Mouse (Mus musculus) embryonic stem cell, embryonic (primary cell): Measurements from ENCODE around the gene Npdc1.

ENCODE experiments used
- CTCF ChIA-PET, 4 experiments: fragments of 300-600 bp in 2 of 4; fragments of 350-600 bp in 2 of 4; sonication (Branson Sonifier 250); formaldehyde crosslinking; loops; one replicate each; lab custom pipeline; 2022; ENCODE audit warnings: inconsistent platforms in 2 of 4; lab: Charles Lee
- POLR2A ChIA-PET, 4 experiments: fragments of 300-600 bp in 2 of 4; fragments of 350-600 bp in 2 of 4; sonication (Branson Sonifier 250); formaldehyde crosslinking; loops; one replicate each; lab custom pipeline; 2022; ENCODE audit warnings: antibody characterized with exemption in 4 of 4, inconsistent platforms in 1 of 4; lab: Charles Lee

Npdc1 gene

GRCm38 (mm10) chr2:25399051-25399450, at the start of gene Npdc1:
Gene Npdc1 (plus strand): TSS chr2:25399351.
- POLR2A ChIA-PET = interaction anchor here in 1 of 4 experiments (2.6 kb wide), 1 partner anchor 27 kb away, joined by 10 read pairs; the partner anchor contains the start of gene Sapcd2
- CTCF ChIA-PET = interaction anchor here in 3 of 4 experiments (0.6 to 3.0 kb wide), 3 partner anchors 24 to 127 kb away, joined by 3 to 26 read pairs (median 8); partner anchors contain the start of gene Lrrc26 (in 1 of the 3)

GRCm38 (mm10) chr2:25349499-25349898, 49.7 kb upstream of the Npdc1 start:
- CTCF ChIA-PET = interaction anchor here in 3 of 4 experiments (0.5 to 2.1 kb wide), 4 partner anchors 27 to 915 kb away, joined by 3 to 7 read pairs (median 5); no protein-coding TSS in a partner anchor
- POLR2A ChIA-PET = interaction anchor here in 3 of 4 experiments (0.7 to 7.0 kb wide), 25 partner anchors 8 to 139 kb away, joined by 3 to 41 read pairs (median 5); partner anchors contain the start of genes Sapcd2 (in 2 of the 3), Uap1l1 (in 2 of the 3), Anapc2 (in 1 of the 3) and Entpd2 (in 1 of the 3)

GRCm38 (mm10) chr2:25350701-25351100, 48.5 kb upstream of the Npdc1 start:
- ChIA-PET CTCF (no interaction called here), POLR2A (interaction anchor here in 2 of 4 experiments (0.9 to 7.0 kb wide), 10 partner anchors 11 to 127 kb away, joined by 3 to 41 read pairs (median 4); partner anchors contain the start of genes Uap1l1 (in 2 of the 2) and Sapcd2 (in 1 of the 2))

- POLR2A ChIA-PET = interaction anchor here in 3 of 4 experiments (0.7 to 7.0 kb wide), 24 partner anchors 8 to 160 kb away, joined by 3 to 41 read pairs (median 4); partner anchors contain the start of genes Uap1l1 (in 3 of the 3), Man1b1 (in 2 of the 3), Sapcd2 (in 2 of the 3) and Anapc2 (in 1 of the 3)
- CTCF ChIA-PET = interaction anchor here in 2 of 4 experiments (0.5 to 1.2 kb wide), 2 partner anchors 15 to 59 kb away, joined by 3 read pairs; no protein-coding TSS in a partner anchor
Measured at GRCm38 (mm10) chr2:25354211-25354610, 44.9 kb upstream of the Npdc1 start.

- ChIA-PET POLR2A (interaction anchor here in 2 of 4 experiments (0.8 to 4.3 kb wide), 19 partner anchors 9 to 131 kb away, joined by 3 to 38 read pairs (median 5); partner anchors contain the start of genes Anapc2 (in 2 of the 2), Ssna1 (in 2 of the 2), Uap1l1 (in 2 of the 2) and Man1b1 (in 1 of the 2)), CTCF (interaction anchor here in 1 of 4 experiments (1.0 kb wide), 1 partner anchor 201 kb away, joined by 3 read pairs; no protein-coding TSS in a partner anchor)
Measured at GRCm38 (mm10) chr2:25355419-25356066, 43.6 kb upstream of the Npdc1 start.

- ChIA-PET CTCF (interaction anchor here in 3 of 4 experiments (0.6 to 1.0 kb wide), 4 partner anchors 128 to 1228 kb away, joined by 3 to 4 read pairs (median 3); partner anchors contain the start of gene Ajm1 (in 1 of the 3)), POLR2A (interaction anchor here in 3 of 4 experiments (0.6 to 2.2 kb wide), 33 partner anchors 8 to 219 kb away, joined by 3 to 21 read pairs (median 4); partner anchors contain the start of genes Uap1l1 (in 3 of the 3), Anapc2 (in 2 of the 3), Sapcd2 (in 2 of the 3) and Ssna1 (in 2 of the 3))
Measured at GRCm38 (mm10) chr2:25356208-25357079, 42.7 kb upstream of the Npdc1 start, which contains the start of gene Dpp7. Gene Dpp7 (minus strand): TSS chr2:25356359.

- ChIA-PET POLR2A (interaction anchor here in 2 of 4 experiments (1.2 to 9.2 kb wide), 4 partner anchors 9 to 37 kb away, joined by 3 to 146 read pairs (median 22); partner anchors contain the start of gene Sapcd2 (in 1 of the 2)), CTCF (no interaction called here)
Measured at GRCm38 (mm10) chr2:25359848-25360247, 39.3 kb upstream of the Npdc1 start.

- ChIA-PET POLR2A (interaction anchor here in 3 of 4 experiments (0.8 to 9.2 kb wide), 17 partner anchors 9 to 212 kb away, joined by 3 to 146 read pairs (median 4); partner anchors contain the start of genes Sapcd2 (in 2 of the 3), Lrrc26 (in 1 of the 3), Man1b1 (in 1 of the 3) and Phpt1 (in 1 of the 3)), CTCF (interaction anchor here in 3 of 4 experiments (0.5 to 1.5 kb wide), 3 partner anchors 39 to 1082 kb away, joined by 3 to 4 read pairs (median 3); no protein-coding TSS in a partner anchor)
Measured at GRCm38 (mm10) chr2:25363478-25364178, 35.5 kb upstream of the Npdc1 start.

GRCm38 (mm10) chr2:25364313-25364712, 34.8 kb upstream of the Npdc1 start:
- POLR2A ChIA-PET = interaction anchor here in 3 of 4 experiments (1.0 to 9.2 kb wide), 28 partner anchors 7 to 182 kb away, joined by 3 to 146 read pairs (median 5); partner anchors contain the start of genes Dpp7 (in 2 of the 3), Entpd2 (in 2 of the 3), Man1b1 (in 1 of the 3) and Sapcd2 (in 1 of the 3)
- CTCF ChIA-PET = interaction anchor here in 2 of 4 experiments (1.1 to 1.8 kb wide), 3 partner anchors 12 to 38 kb away, joined by 3 to 5 read pairs (median 3); no protein-coding TSS in a partner anchor

- CTCF ChIA-PET = interaction anchor here in 3 of 4 experiments (1.1 to 3.1 kb wide), 5 partner anchors 11 to 136 kb away, joined by 3 to 14 read pairs (median 3); no protein-coding TSS in a partner anchor
- POLR2A ChIA-PET = interaction anchor here in 3 of 4 experiments (0.7 to 9.2 kb wide), 40 partner anchors 8 to 182 kb away, joined by 3 to 146 read pairs (median 4); partner anchors contain the start of genes Dpp7 (in 2 of the 3), Entpd2 (in 2 of the 3), Anapc2 (in 1 of the 3) and Man1b1 (in 1 of the 3)
Measured at GRCm38 (mm10) chr2:25364761-25365090, 34.4 kb upstream of the Npdc1 start.

- POLR2A ChIA-PET = interaction anchor here (0.6 to 9.2 kb wide), 47 partner anchors 8 to 186 kb away, joined by 3 to 146 read pairs (median 4); partner anchors contain the start of genes Dpp7 (in 2 of the 4), Entpd2 (in 2 of the 4), Anapc2 (in 1 of the 4) and Man1b1 (in 1 of the 4)
- CTCF ChIA-PET = interaction anchor here (0.6 to 3.1 kb wide), 7 partner anchors 11 to 279 kb away, joined by 3 to 14 read pairs (median 3); no protein-coding TSS in a partner anchor
Measured at GRCm38 (mm10) chr2:25365091-25365761, 33.9 kb upstream of the Npdc1 start, which contains the start of gene Uap1l1. Gene Uap1l1 (minus strand): TSS chr2:25365682.

GRCm38 (mm10) chr2:25369996-25370395, 29.2 kb upstream of the Npdc1 start:
- ChIA-PET POLR2A (interaction anchor here in 1 of 4 experiments (1.0 to 1.7 kb wide), 3 partner anchors 14 to 77 kb away, joined by 3 read pairs; partner anchors contain the start of gene Dpp7), CTCF (no interaction called here)

GRCm38 (mm10) chr2:25371764-25372643, 27.1 kb upstream of the Npdc1 start, which contains the start of gene Sapcd2:
Gene Sapcd2 (plus strand): TSS chr2:25372321.
- POLR2A ChIA-PET = interaction anchor here in 3 of 4 experiments (0.5 to 11.6 kb wide), 90 partner anchors 9 to 611 kb away, joined by 3 to 146 read pairs (median 4); partner anchors contain the start of genes Anapc2 (in 2 of the 3), Cysrt1 (in 2 of the 3), Edf1 (in 2 of the 3) and Entpd2 (in 2 of the 3)
- CTCF ChIA-PET = interaction anchor here (0.5 to 2.7 kb wide), 25 partner anchors 18 to 209 kb away, joined by 3 to 17 read pairs (median 4); partner anchors contain the start of genes Abca2 (in 1 of the 4), Ajm1 (in 1 of the 4), Entpd2 (in 1 of the 4) and Tubb4b (in 1 of the 4)
